Mouse (Mus musculus) hematopoietic stem cell, adult 5-6 weeks (primary cell): ENCODE measurements around the gene Inpp5e. TPM values are rescaled to one million over a fixed set of nuclear protein-coding genes. Genes with fewer than 3 reads are reported as not detected.
"Not testable (repeated sequence)": the region's sequence is repeated elsewhere in the genome, so short reads cannot be mapped to it uniquely, and the experiment has no call there.

Experiments used
- ATAC-seq, 2 experiments: fragments of 125-278 bp in 1 of 2; replicated peaks in 1 of 2; 2 replicates each; pipeline ENCODE4 v1.8.0; 2016 to 2017; ENCODE audit warnings: inconsistent platforms in 2 of 2, mild to moderate bottlenecking in 2 of 2, moderate number of reproducible peaks in 2 of 2, low read depth in 1 of 2, moderate TSS enrichment in 1 of 2; ENCODE audit not compliant: low FRiP score in 2 of 2, poor library complexity in 2 of 2, severe bottlenecking in 2 of 2, insufficient read depth in 1 of 2, low TSS enrichment in 1 of 2
- total RNA-seq: library from RNA; stranded (forward); fragments of 172-1452, 232-1000 nt; gene quantifications from 2 replicates; pipeline ENCODE4 v1.2.3, GENCODE M21; 2017

Inpp5e gene
- total RNA-seq, 1 experiment from 2014 or later, result 11.7 TPM

GRCm38 (mm10) chr2:26388682-26389153 is 20.3 kb downstream of the Inpp5e start:
- ATAC-seq, result no peak

- ATAC-seq, result no peak
These were observed 21.3 kb downstream of the Inpp5e start for GRCm38 (mm10) chr2:26387713-26388112.

GRCm38 (mm10) chr2:26380871-26381270 is 28.1 kb downstream of the Inpp5e start:
- not testable (repeated sequence) for ATAC-seq

- ATAC-seq, result peak; percentile 80 to 96
These were observed 28.8 kb downstream of the Inpp5e start, which contains the start of gene Snapc4 for GRCm38 (mm10) chr2:26380131-26380771. TSS of gene Snapc4 (minus strand) at chr2:26380653.

- no peak for ATAC-seq
These were observed 36.6 kb downstream of the Inpp5e start for GRCm38 (mm10) chr2:26372396-26372795.

- ATAC-seq, result no peak
These were observed 40.4 kb downstream of the Inpp5e start for GRCm38 (mm10) chr2:26368572-26368971.

GRCm38 (mm10) chr2:26367911-26368310 is 41.1 kb downstream of the Inpp5e start:
- no peak for ATAC-seq

- ATAC-seq, result no peak
These were observed 44.1 kb downstream of the Inpp5e start for GRCm38 (mm10) chr2:26364738-26365465.

- no peak for ATAC-seq
These were observed 45.5 kb downstream of the Inpp5e start for GRCm38 (mm10) chr2:26363481-26363880.

- ATAC-seq, result no peak
These were observed 46.0 kb downstream of the Inpp5e start for GRCm38 (mm10) chr2:26362991-26363390.

GRCm38 (mm10) chr2:26360772-26361171 is 48.2 kb downstream of the Inpp5e start, which contains the start of gene Card9:
TSS of gene Card9 (minus strand) at chr2:26360918.
- peak; percentile 52 to 54; a peak in 3 of 4 replicates for ATAC-seq

- ATAC-seq, result peak; percentile 63 to 74
These were observed 49.0 kb downstream of the Inpp5e start for GRCm38 (mm10) chr2:26359983-26360382.

GRCm38 (mm10) chr2:26358667-26359320 is 50.2 kb downstream of the Inpp5e start:
- no peak for ATAC-seq

GRCm38 (mm10) chr2:26357484-26357883 is 51.5 kb downstream of the Inpp5e start:
- no peak for ATAC-seq

- no peak for ATAC-seq
These were observed 52.3 kb downstream of the Inpp5e start for GRCm38 (mm10) chr2:26356678-26357077.

- ATAC-seq, result no peak
These were observed 52.8 kb downstream of the Inpp5e start for GRCm38 (mm10) chr2:26356231-26356630.

GRCm38 (mm10) chr2:26354401-26354800 is 54.6 kb downstream of the Inpp5e start:
- ATAC-seq, result no peak
